Mouse (Mus musculus): Measurements from ENCODE around the gene Stk11. TPM values are rescaled to one million over a fixed set of nuclear protein-coding genes. Genes with fewer than 3 reads are reported as not detected.

The Stk11 gene
- total and polyA plus RNA-seq, 2 experiments from 2014 or later = 14.8 to 77.8 TPM

- Histone ChIP-seq H3K36me3 (ENCODE audit: insufficient read depth) (peaks cover 25% of the 10 kb centered on the region), H3K27me3 (ENCODE audit: insufficient read depth, low read length) (no peaks in the 10 kb centered on the region), H3K4me2 (ENCODE audit: low read depth) (peak overlapping the region; percentile 95), H3K27ac (ENCODE audit: low read depth, low read length) (peak overlapping the region; percentile 100), H3K9me3 (ENCODE audit: low read length) (no peaks in the 10 kb centered on the region), H3K9ac (peak overlapping the region; percentile 99), H3K4me1 (ENCODE audit: insufficient read depth) (peaks cover 18% of the 10 kb centered on the region), H3K4me3 (ENCODE audit: low read depth, low read length) (peak overlapping the region; percentile 98)
- DNase-seq (peak; percentile 97), ATAC-seq (peak; percentile 62)
- whole genome bisulfite sequencing = 2% methylated on average over 55 of the region's 57 CpGs
- peak; percentile 75 for TF ChIP-seq CTCF (IDR thresholded peaks at IDR 0.05; ENCODE audit: low read depth)
Observed at GRCm38 (mm10) chr10:80148610-80149290, 33.1 kb downstream of the Stk11 start.

- 2% methylated on average over 88 of the region's 88 CpGs for WGBS
Observed at GRCm38 (mm10) chr10:80149291-80150225, 34.0 kb downstream of the Stk11 start.

GRCm38 (mm10) chr10:80150226-80151210 lies 34.9 kb downstream of the Stk11 start:
- ATAC-seq = peak; percentile 15; the same call in 1 of the 2 replicates
- Histone ChIP-seq H3K4me3 (ENCODE audit: low read depth, low read length) (peak overlapping the region; percentile 98), H3K9me3 (ENCODE audit: low read length) (no peaks in the 10 kb centered on the region), H3K9ac (peak overlapping the region; percentile 100), H3K36me3 (ENCODE audit: insufficient read depth) (peaks cover 29% of the 10 kb centered on the region), H3K27me3 (ENCODE audit: insufficient read depth, low read length) (no peaks in the 10 kb centered on the region), H3K4me2 (ENCODE audit: low read depth) (peak overlapping the region; percentile 95), H3K27ac (ENCODE audit: low read depth, low read length) (peak overlapping the region; percentile 100), H3K4me1 (ENCODE audit: insufficient read depth) (peaks cover 18% of the 10 kb centered on the region)
- under 1% methylated on average over 53 of the region's 71 CpGs for WGBS
- DNase-seq = peak; percentile 90
- no peak for TF ChIP-seq CTCF (IDR thresholded peaks at IDR 0.05; ENCODE audit: low read depth)

More at GRCm38 (mm10) chr10:80149291-80150225, 34.0 kb downstream of the Stk11 start:
- H3K9ac ChIP-seq = peak overlapping the region; percentile 100
- H3K9me3 ChIP-seq (ENCODE audit: low read length) = no peaks in the 10 kb centered on the region
- peaks cover 27% of the 10 kb centered on the region for H3K36me3 ChIP-seq (ENCODE audit: insufficient read depth)
- H3K27me3 ChIP-seq (ENCODE audit: insufficient read depth, low read length) = no peaks in the 10 kb centered on the region
- peak overlapping the region; percentile 100 for H3K27ac ChIP-seq (ENCODE audit: low read depth, low read length)
- ATAC-seq = peak; percentile 84
- peak overlapping the region; percentile 95 for H3K4me2 ChIP-seq (ENCODE audit: low read depth)
- DNase-seq = peak; percentile 99
- peaks cover 18% of the 10 kb centered on the region for H3K4me1 ChIP-seq (ENCODE audit: insufficient read depth)
- H3K4me3 ChIP-seq (ENCODE audit: low read depth, low read length) = peak overlapping the region; percentile 98
- TF ChIP-seq CTCF (IDR thresholded peaks at IDR 0.05; ENCODE audit: low read depth) = no peak

GRCm38 (mm10) chr10:80151211-80152034 lies 35.8 kb downstream of the Stk11 start:
- TF ChIP-seq CTCF (IDR thresholded peaks at IDR 0.05; ENCODE audit: low read depth) = no peak
- Histone ChIP-seq H3K4me3 (ENCODE audit: low read depth, low read length) (peak overlapping the region; percentile 98), H3K27ac (ENCODE audit: low read depth, low read length) (peak overlapping the region; percentile 100), H3K4me2 (ENCODE audit: low read depth) (peak overlapping the region; percentile 95), H3K9me3 (ENCODE audit: low read length) (no peaks in the 10 kb centered on the region), H3K4me1 (ENCODE audit: insufficient read depth) (peaks cover 18% of the 10 kb centered on the region), H3K36me3 (ENCODE audit: insufficient read depth) (peaks cover 38% of the 10 kb centered on the region), H3K9ac (peak overlapping the region; percentile 100), H3K27me3 (ENCODE audit: insufficient read depth, low read length) (no peaks in the 10 kb centered on the region)
- WGBS = under 1% methylated on average over 21 of the region's 26 CpGs
- DNase-seq (peak; percentile 73), ATAC-seq (no peak)

GRCm38 (mm10) chr10:80152071-80152872 lies 36.7 kb downstream of the Stk11 start:
- Histone ChIP-seq H3K9ac (peak overlapping the region; percentile 100), H3K27me3 (ENCODE audit: insufficient read depth, low read length) (no peaks in the 10 kb centered on the region), H3K4me3 (ENCODE audit: low read depth, low read length) (peak overlapping the region; percentile 98), H3K4me2 (ENCODE audit: low read depth) (peak overlapping the region; percentile 95), H3K4me1 (ENCODE audit: insufficient read depth) (peaks cover 18% of the 10 kb centered on the region), H3K27ac (ENCODE audit: low read depth, low read length) (peak overlapping the region; percentile 100), H3K9me3 (ENCODE audit: low read length) (no peaks in the 10 kb centered on the region), H3K36me3 (ENCODE audit: insufficient read depth) (peaks cover 46% of the 10 kb centered on the region)
- WGBS = 4% methylated on average over 15 of the region's 15 CpGs
- no peak for TF ChIP-seq CTCF (IDR thresholded peaks at IDR 0.05; ENCODE audit: low read depth)
- ATAC-seq = no peak
- peak; percentile 47 for DNase-seq

Data from forebrain, postnatal 0 days (tissue).